Mouse (Mus musculus) lung, embryonic 16.5 days (tissue): Measurements from ENCODE around the gene Ankrd11. TPM values are rescaled to one million over a fixed set of nuclear protein-coding genes. Genes with fewer than 3 reads are reported as not detected.

Experiments
- ATAC-seq: fragments of 200-750 bp; cut with Nextera tagmentation; 2 replicates; pipeline ENCODE4 v1.8.0; 2017; ENCODE audit warnings: low read depth, mild to moderate bottlenecking, moderate library complexity
- H3K27ac ChIP-seq: fragments of 300-500 bp; sonication (generic); 2 replicates; pipeline ENCODE4 v1.5.1; 2014; ENCODE audit warnings: mild to moderate bottlenecking, control low read depth, low read length
- H3K27me3 ChIP-seq: fragments of 300-500 bp; sonication (generic); 2 replicates; pipeline ENCODE4 v1.6.1; 2014; ENCODE audit warnings: low read depth, low read length, mixed read lengths; ENCODE audit not compliant: control insufficient read depth, insufficient read depth
- H3K36me3 ChIP-seq: fragments of 300-500 bp; sonication (generic); 2 replicates; pipeline ENCODE4 v1.6.1; 2014; ENCODE audit warnings: low read length; ENCODE audit not compliant: control insufficient read depth, insufficient read depth
- H3K4me1 ChIP-seq: fragments of 300-500 bp; sonication (generic); replicated peaks from 2 replicates; pipeline ENCODE4 v1.6.1; 2014; ENCODE audit warnings: low read length, mixed read lengths; ENCODE audit not compliant: control insufficient read depth, insufficient read depth
- H3K4me2 ChIP-seq: fragments of 300-500 bp; sonication (generic); 2 replicates; pipeline ENCODE4 v1.6.1; 2014; ENCODE audit warnings: low read depth, low read length, control low read depth
- H3K4me3 ChIP-seq: fragments of 300-500 bp; sonication (generic); 2 replicates; pipeline ENCODE4 v1.5.1; 2014; ENCODE audit warnings: mild to moderate bottlenecking, low read length, control low read depth
- H3K9ac ChIP-seq: fragments of 300-500 bp; sonication (generic); 2 replicates; pipeline ENCODE4 v1.6.1; 2014; ENCODE audit warnings: low read length, control low read depth
- H3K9me3 ChIP-seq: fragments of 300-500 bp; sonication (generic); 2 replicates; pipeline ENCODE4 v1.6.1; 2016; ENCODE audit warnings: low read length; ENCODE audit not compliant: control insufficient read depth
- WGBS: fragments of 180-500 bp; shearing (Covaris S2); extraction: QIAGEN DNeasy Blood & Tissue Kit; methylation state at CpG from one replicate; pipeline ENCODE4 v1.1.7; 2014; 5-methylcytosine and 5-hydroxymethylcytosine counted together
- polyA plus RNA-seq: library from polyadenylated mRNA; unstranded; fragments of >200 nt; fragmentation: Nextera tagmentation; extraction: Ambion mirVana; gene quantifications from 2 replicates; pipeline ENCODE4 v1.2.1, GENCODE M21; 2015

Gene Ankrd11
- polyA plus RNA-seq, 1 experiment from 2014 or later = 23.9 TPM

- Histone ChIP-seq H3K4me3 (no peak overlapping the region), H3K27ac (no peak overlapping the region), H3K27me3 (no peaks in the 10 kb centered on the region), H3K4me1 (no peaks in the 10 kb centered on the region), H3K36me3 (no peaks in the 10 kb centered on the region), H3K9me3 (peaks cover 14% of the 10 kb centered on the region), H3K9ac (no peak overlapping the region), H3K4me2 (no peak overlapping the region)
- whole genome bisulfite sequencing = 82% methylated on average over 8 of the region's 8 CpGs
- no peak for ATAC-seq
Measured at GRCm38 (mm10) chr8:122866231-122866630, 175.8 kb downstream of the Ankrd11 start.

GRCm38 (mm10) chr8:122865441-122865840, 176.6 kb downstream of the Ankrd11 start:
- H3K36me3 ChIP-seq = no peaks in the 10 kb centered on the region
- no peaks in the 10 kb centered on the region for H3K4me1 ChIP-seq
- no peak overlapping the region for H3K9ac ChIP-seq
- H3K4me3 ChIP-seq = no peak overlapping the region
- H3K27ac ChIP-seq = no peak overlapping the region
- no peak overlapping the region for H3K4me2 ChIP-seq
- ATAC-seq = 0 out of 2 replicates have a peak, but pooled peaks have one; percentile 27
- WGBS = 53% methylated on average over 10 of the region's 10 CpGs
- H3K9me3 ChIP-seq = peaks cover 14% of the 10 kb centered on the region
- no peaks in the 10 kb centered on the region for H3K27me3 ChIP-seq

- 54% methylated on average over 26 of the region's 26 CpGs for WGBS
- Histone ChIP-seq H3K4me3 (0 out of 2 replicates have a peak overlapping the region, but pooled peaks have one; percentile 1), H3K27ac (no peak overlapping the region), H3K9me3 (peaks cover 14% of the 10 kb centered on the region), H3K4me2 (peak overlapping the region; percentile 24), H3K27me3 (no peaks in the 10 kb centered on the region), H3K36me3 (no peaks in the 10 kb centered on the region), H3K4me1 (no peaks in the 10 kb centered on the region), H3K9ac (no peak overlapping the region)
- ATAC-seq = peak; percentile 29; the same call in 1 of the 2 replicates
Measured at GRCm38 (mm10) chr8:122864719-122865129, 177.4 kb downstream of the Ankrd11 start.

GRCm38 (mm10) chr8:122859843-122860242, 182.2 kb downstream of the Ankrd11 start:
- no peaks in the 10 kb centered on the region for H3K4me1 ChIP-seq
- no peaks in the 10 kb centered on the region for H3K36me3 ChIP-seq
- no peak overlapping the region for H3K27ac ChIP-seq
- H3K4me2 ChIP-seq = no peak overlapping the region
- peaks cover 8% of the 10 kb centered on the region for H3K9me3 ChIP-seq
- no peak overlapping the region for H3K9ac ChIP-seq
- ATAC-seq = no peak
- H3K27me3 ChIP-seq = no peaks in the 10 kb centered on the region
- 53% methylated on average over 13 of the region's 13 CpGs for WGBS
- H3K4me3 ChIP-seq = no peak overlapping the region

- Histone ChIP-seq H3K9me3 (no peaks in the 10 kb centered on the region), H3K27ac (no peak overlapping the region), H3K27me3 (no peaks in the 10 kb centered on the region), H3K36me3 (no peaks in the 10 kb centered on the region), H3K4me3 (no peak overlapping the region), H3K4me1 (peaks cover 5% of the 10 kb centered on the region; the same call in 1 of the 2 replicates), H3K4me2 (no peak overlapping the region), H3K9ac (no peak overlapping the region)
- ATAC-seq = no peak
- 78% methylated on average over 8 of the region's 8 CpGs for WGBS
Measured at GRCm38 (mm10) chr8:122856288-122856687, 185.8 kb downstream of the Ankrd11 start.

GRCm38 (mm10) chr8:122855123-122855522, 187.0 kb downstream of the Ankrd11 start:
- Histone ChIP-seq H3K4me1 (peaks cover 5% of the 10 kb centered on the region; the same call in 1 of the 2 replicates), H3K27me3 (no peaks in the 10 kb centered on the region), H3K4me2 (no peak overlapping the region), H3K9me3 (no peaks in the 10 kb centered on the region), H3K9ac (no peak overlapping the region), H3K27ac (no peak overlapping the region), H3K4me3 (no peak overlapping the region), H3K36me3 (no peaks in the 10 kb centered on the region)
- 79% methylated on average over 4 of the region's 4 CpGs for WGBS
- ATAC-seq = no peak

- Histone ChIP-seq H3K4me2 (no peak overlapping the region), H3K4me1 (peaks cover 5% of the 10 kb centered on the region; the same call in 1 of the 2 replicates), H3K4me3 (no peak overlapping the region), H3K9ac (no peak overlapping the region), H3K36me3 (no peaks in the 10 kb centered on the region), H3K27me3 (no peaks in the 10 kb centered on the region), H3K9me3 (no peaks in the 10 kb centered on the region), H3K27ac (no peak overlapping the region)
- no peak for ATAC-seq
- 66% methylated on average over 7 of the region's 7 CpGs for WGBS
Measured at GRCm38 (mm10) chr8:122854388-122854787, 187.7 kb downstream of the Ankrd11 start.

- Histone ChIP-seq H3K4me3 (no peak overlapping the region), H3K4me2 (no peak overlapping the region)
- ATAC-seq = peak; percentile 51; the same call in 1 of the 2 replicates
Measured at GRCm38 (mm10) chr8:122853340-122853771, 188.7 kb downstream of the Ankrd11 start.

GRCm38 (mm10) chr8:122852546-122852905, 189.6 kb downstream of the Ankrd11 start:
- H3K27ac ChIP-seq = no peak overlapping the region

More at GRCm38 (mm10) chr8:122853340-122853771, 188.7 kb downstream of the Ankrd11 start:
- Histone ChIP-seq H3K4me1 (peaks cover 5% of the 10 kb centered on the region; the same call in 1 of the 2 replicates), H3K27me3 (no peaks in the 10 kb centered on the region), H3K9me3 (no peaks in the 10 kb centered on the region), H3K27ac (no peak overlapping the region), H3K9ac (no peak overlapping the region), H3K36me3 (no peaks in the 10 kb centered on the region)
- 16% methylated on average over 11 of the region's 11 CpGs for WGBS

More at GRCm38 (mm10) chr8:122852546-122852905, 189.6 kb downstream of the Ankrd11 start:
- Histone ChIP-seq H3K9ac (no peak overlapping the region), H3K4me3 (no peak overlapping the region), H3K4me2 (no peak overlapping the region), H3K4me1 (peaks cover 5% of the 10 kb centered on the region; the same call in 1 of the 2 replicates), H3K36me3 (no peaks in the 10 kb centered on the region), H3K9me3 (no peaks in the 10 kb centered on the region), H3K27me3 (no peaks in the 10 kb centered on the region)
- 42% methylated on average over 1 of the region's 1 CpGs for WGBS
- ATAC-seq = no peak
